Mouse (Mus musculus): Measurements from ENCODE around the gene Ccdc85c.

Gene Ccdc85c

GRCm38 (mm10) chr12:108294620-108295019 is 19.4 kb upstream of the Ccdc85c start:
- DNase-seq (ENCODE audit: low spot score in 2 of 2) = no peak

- DNase-seq (ENCODE audit: low spot score in 2 of 2) = peak; percentile 41 to 77
Observed at GRCm38 (mm10) chr12:108292957-108293356, 17.7 kb upstream of the Ccdc85c start.

GRCm38 (mm10) chr12:108292419-108292818 is 17.2 kb upstream of the Ccdc85c start:
- DNase-seq (ENCODE audit: low spot score in 2 of 2) = no peak

- DNase-seq (ENCODE audit: low spot score in 2 of 2) = no peak
Observed at GRCm38 (mm10) chr12:108288127-108288880, 13.1 kb upstream of the Ccdc85c start.

GRCm38 (mm10) chr12:108287011-108287410 is 11.8 kb upstream of the Ccdc85c start:
- DNase-seq (ENCODE audit: low spot score in 2 of 2) = no peak

- no peak for DNase-seq (ENCODE audit: low spot score in 2 of 2)
Observed at GRCm38 (mm10) chr12:108286381-108286780, 11.2 kb upstream of the Ccdc85c start.

- DNase-seq (ENCODE audit: low spot score in 2 of 2) = no peak
Observed at GRCm38 (mm10) chr12:108285225-108286011, 10.2 kb upstream of the Ccdc85c start.

- no peak for DNase-seq (ENCODE audit: low spot score in 2 of 2)
Observed at GRCm38 (mm10) chr12:108284455-108285224, 9.4 kb upstream of the Ccdc85c start.

GRCm38 (mm10) chr12:108278221-108278918 is 3.1 kb upstream of the Ccdc85c start:
- DNase-seq (ENCODE audit: low spot score in 2 of 2) = no peak

- no peak for DNase-seq (ENCODE audit: low spot score in 2 of 2)
Observed at GRCm38 (mm10) chr12:108277341-108277841, 2.2 kb upstream of the Ccdc85c start.

GRCm38 (mm10) chr12:108275920-108276822 is 946 bp upstream of the Ccdc85c start:
- no peak for DNase-seq (ENCODE audit: low spot score in 2 of 2)

GRCm38 (mm10) chr12:108275508-108275890 is 274 bp upstream of the Ccdc85c start:
- DNase-seq (ENCODE audit: low spot score in 2 of 2) = peak; percentile 86 to 92

- DNase-seq (ENCODE audit: low spot score in 2 of 2) = no peak
Observed at GRCm38 (mm10) chr12:108274313-108274595, 971 bp downstream of the Ccdc85c start.

GRCm38 (mm10) chr12:108273466-108274312 is 1.5 kb downstream of the Ccdc85c start:
- DNase-seq (ENCODE audit: low spot score in 2 of 2) = no peak

- no peak for DNase-seq (ENCODE audit: low spot score in 2 of 2)
Observed at GRCm38 (mm10) chr12:108272143-108272635, 3.0 kb downstream of the Ccdc85c start.

- DNase-seq (ENCODE audit: low spot score in 2 of 2) = no peak
Observed at GRCm38 (mm10) chr12:108271351-108272142, 3.7 kb downstream of the Ccdc85c start.

- no peak for DNase-seq (ENCODE audit: low spot score in 2 of 2)
Observed at GRCm38 (mm10) chr12:108270240-108270919, 4.8 kb downstream of the Ccdc85c start.

GRCm38 (mm10) chr12:108269699-108270098 is 5.5 kb downstream of the Ccdc85c start:
- DNase-seq (ENCODE audit: low spot score in 2 of 2) = no peak

Measured in spleen, postnatal 4 days (tissue).